Mouse (Mus musculus) limb, embryonic 15.5 days (tissue): ENCODE results near the gene Ddi1. TPM values are rescaled to one million over a fixed set of nuclear protein-coding genes. Genes with fewer than 3 reads are reported as not detected.

Experiments
- ATAC-seq: fragments of 200-750 bp; cut with Nextera tagmentation; 2 replicates; pipeline ENCODE4 v1.8.0; 2017; ENCODE audit warnings: low read depth, moderate TSS enrichment; ENCODE audit not compliant: insufficient number of reproducible peaks, low FRiP score, low TSS enrichment
- H3K27ac ChIP-seq: fragments of 300-500 bp; sonication (generic); 2 replicates; pipeline ENCODE4 v1.5.1; 2015; ENCODE audit warnings: moderate library complexity, mild to moderate bottlenecking, inconsistent platforms
- H3K27me3 ChIP-seq: fragments of 300-500 bp; sonication (generic); 2 replicates; pipeline ENCODE4 v1.6.1; 2015; ENCODE audit warnings: inconsistent platforms
- H3K36me3 ChIP-seq: fragments of 300-500 bp; sonication (generic); 2 replicates; pipeline ENCODE4 v1.6.1; 2015; ENCODE audit warnings: inconsistent platforms
- H3K4me1 ChIP-seq: fragments of 300-500 bp; sonication (generic); 2 replicates; pipeline ENCODE4 v1.6.1; 2015; ENCODE audit warnings: inconsistent platforms
- H3K4me2 ChIP-seq: fragments of 300-500 bp; sonication (generic); 2 replicates; pipeline ENCODE4 v1.6.1; 2015; ENCODE audit warnings: mild to moderate bottlenecking, inconsistent platforms
- H3K4me3 ChIP-seq: fragments of 300-500 bp; sonication (generic); 2 replicates; pipeline ENCODE4 v1.5.1; 2015; ENCODE audit warnings: mild to moderate bottlenecking, inconsistent platforms
- H3K9ac ChIP-seq: fragments of 300-500 bp; sonication (generic); 2 replicates; pipeline ENCODE4 v1.6.1; 2015; ENCODE audit warnings: inconsistent platforms
- H3K9me3 ChIP-seq: fragments of 300-500 bp; sonication (generic); 2 replicates; pipeline ENCODE4 v1.6.1; 2016; ENCODE audit warnings: inconsistent platforms
- WGBS: fragments of 180-500 bp; shearing (Covaris S2); methylation state at CpG from one replicate; pipeline ENCODE4 v1.1.7; 2015; 5-methylcytosine and 5-hydroxymethylcytosine counted together
- polyA plus RNA-seq: library from polyadenylated mRNA; unstranded; fragments of >200 nt; fragmentation: Nextera tagmentation; extraction: Ambion mirVana; gene quantifications from 2 replicates; pipeline ENCODE4 v1.2.1, GENCODE M21; 2015

The Ddi1 gene
- 0.02 and 0.04 TPM in 2 replicates for polyA plus RNA-seq

- no peaks in the 10 kb centered on the region for H3K4me1 ChIP-seq
- WGBS, result 81% methylated on average over 1 of the region's 1 CpGs
- ATAC-seq, result no peak
- H3K4me2 ChIP-seq, result no peak within 1 kb of the TSS
- H3K4me3 ChIP-seq, result no peak within 1 kb of the TSS
- no peak within 1 kb of the TSS for H3K9ac ChIP-seq
- no peak within 1 kb of the TSS for H3K27ac ChIP-seq
- no peaks in the 10 kb centered on the region for H3K9me3 ChIP-seq
- no peaks in the 10 kb centered on the region for H3K27me3 ChIP-seq
- no peaks in the 10 kb centered on the region for H3K36me3 ChIP-seq
Measured at GRCm38 (mm10) chr9:6269796-6270280, at the start of gene Ddi1. TSS of gene Ddi1 (minus strand) at chr9:6269846.

- ATAC-seq, result no peak
- Histone ChIP-seq H3K9me3 (no peaks in the 10 kb centered on the region), H3K27ac (no peak overlapping the region), H3K4me3 (no peak overlapping the region), H3K27me3 (no peaks in the 10 kb centered on the region), H3K9ac (no peak overlapping the region), H3K4me1 (no peaks in the 10 kb centered on the region), H3K36me3 (no peaks in the 10 kb centered on the region), H3K4me2 (no peak overlapping the region)
- WGBS, result 80% methylated on average over 1 of the region's 1 CpGs
Measured at GRCm38 (mm10) chr9:6317114-6317513, 47.5 kb upstream of the Ddi1 start.

- Histone ChIP-seq H3K27me3 (no peaks in the 10 kb centered on the region), H3K4me2 (no peak overlapping the region), H3K4me3 (no peak overlapping the region), H3K9me3 (no peaks in the 10 kb centered on the region), H3K9ac (no peak overlapping the region), H3K36me3 (no peaks in the 10 kb centered on the region), H3K27ac (no peak overlapping the region), H3K4me1 (no peaks in the 10 kb centered on the region)
- no peak for ATAC-seq
- WGBS, result 87% methylated on average over 3 of the region's 3 CpGs
Measured at GRCm38 (mm10) chr9:6305847-6306246, 36.2 kb upstream of the Ddi1 start.

- no peak overlapping the region for H3K4me2 ChIP-seq
- no peaks in the 10 kb centered on the region for H3K27me3 ChIP-seq
- H3K27ac ChIP-seq, result no peak overlapping the region
- ATAC-seq, result no peak
- WGBS, result 86% methylated on average over 3 of the region's 3 CpGs
- H3K4me1 ChIP-seq, result no peaks in the 10 kb centered on the region
- no peak overlapping the region for H3K4me3 ChIP-seq
- H3K9me3 ChIP-seq, result no peaks in the 10 kb centered on the region
- no peak overlapping the region for H3K9ac ChIP-seq
- H3K36me3 ChIP-seq, result no peaks in the 10 kb centered on the region
Measured at GRCm38 (mm10) chr9:6304590-6304989, 34.9 kb upstream of the Ddi1 start.

- Histone ChIP-seq H3K27me3 (no peaks in the 10 kb centered on the region), H3K27ac (no peak overlapping the region), H3K4me1 (no peaks in the 10 kb centered on the region), H3K4me2 (no peak overlapping the region), H3K36me3 (no peaks in the 10 kb centered on the region), H3K9me3 (no peaks in the 10 kb centered on the region), H3K9ac (no peak overlapping the region), H3K4me3 (no peak overlapping the region)
- 73% methylated on average over 3 of the region's 3 CpGs for WGBS
- ATAC-seq, result no peak
Measured at GRCm38 (mm10) chr9:6302050-6302449, 32.4 kb upstream of the Ddi1 start.

GRCm38 (mm10) chr9:6298547-6298946 lies 28.9 kb upstream of the Ddi1 start:
- Histone ChIP-seq H3K27ac (no peak overlapping the region), H3K9me3 (no peaks in the 10 kb centered on the region), H3K4me3 (no peak overlapping the region), H3K9ac (no peak overlapping the region), H3K36me3 (no peaks in the 10 kb centered on the region), H3K27me3 (no peaks in the 10 kb centered on the region), H3K4me2 (no peak overlapping the region), H3K4me1 (no peaks in the 10 kb centered on the region)
- ATAC-seq, result no peak
- WGBS, result 70% methylated on average over 2 of the region's 2 CpGs

GRCm38 (mm10) chr9:6289211-6289696 lies 19.6 kb upstream of the Ddi1 start:
- ATAC-seq, result no peak
- no peak overlapping the region for H3K4me3 ChIP-seq
- no peaks in the 10 kb centered on the region for H3K4me1 ChIP-seq
- WGBS, result 23% methylated on average over 2 of the region's 2 CpGs
- no peaks in the 10 kb centered on the region for H3K27me3 ChIP-seq
- H3K9me3 ChIP-seq, result no peaks in the 10 kb centered on the region
- no peak overlapping the region for H3K27ac ChIP-seq
- H3K4me2 ChIP-seq, result no peak overlapping the region
- no peak overlapping the region for H3K9ac ChIP-seq
- H3K36me3 ChIP-seq, result no peaks in the 10 kb centered on the region

GRCm38 (mm10) chr9:6286770-6287169 lies 17.1 kb upstream of the Ddi1 start:
- Histone ChIP-seq H3K27me3 (no peaks in the 10 kb centered on the region), H3K27ac (no peak overlapping the region), H3K36me3 (no peaks in the 10 kb centered on the region), H3K9me3 (no peaks in the 10 kb centered on the region), H3K4me3 (no peak overlapping the region), H3K4me2 (no peak overlapping the region), H3K9ac (no peak overlapping the region), H3K4me1 (no peaks in the 10 kb centered on the region)
- 70% methylated on average over 1 of the region's 1 CpGs for WGBS
- ATAC-seq, result no peak

GRCm38 (mm10) chr9:6277526-6277925 lies 7.9 kb upstream of the Ddi1 start:
- no peaks in the 10 kb centered on the region for H3K9me3 ChIP-seq
- no peak overlapping the region for H3K27ac ChIP-seq
- no peak for ATAC-seq
- no peaks in the 10 kb centered on the region for H3K4me1 ChIP-seq
- H3K36me3 ChIP-seq, result no peaks in the 10 kb centered on the region
- no peak overlapping the region for H3K9ac ChIP-seq
- H3K4me3 ChIP-seq, result no peak overlapping the region
- H3K4me2 ChIP-seq, result no peak overlapping the region
- no peaks in the 10 kb centered on the region for H3K27me3 ChIP-seq

GRCm38 (mm10) chr9:6276395-6276794 lies 6.7 kb upstream of the Ddi1 start:
- Histone ChIP-seq H3K4me3 (no peak overlapping the region), H3K4me1 (no peaks in the 10 kb centered on the region), H3K36me3 (no peaks in the 10 kb centered on the region), H3K9ac (no peak overlapping the region), H3K27ac (no peak overlapping the region), H3K4me2 (no peak overlapping the region), H3K27me3 (no peaks in the 10 kb centered on the region), H3K9me3 (no peaks in the 10 kb centered on the region)
- WGBS, result 40% methylated on average over 1 of the region's 1 CpGs
- ATAC-seq, result no peak

GRCm38 (mm10) chr9:6264820-6265219 lies 4.8 kb downstream of the Ddi1 start:
- no peaks in the 10 kb centered on the region for H3K27me3 ChIP-seq
- no peak overlapping the region for H3K4me2 ChIP-seq
- no peak for ATAC-seq
- no peak overlapping the region for H3K9ac ChIP-seq
- H3K4me1 ChIP-seq, result no peaks in the 10 kb centered on the region
- H3K27ac ChIP-seq, result no peak overlapping the region
- no peak overlapping the region for H3K4me3 ChIP-seq
- WGBS, result 73% methylated on average over 2 of the region's 2 CpGs
- no peaks in the 10 kb centered on the region for H3K36me3 ChIP-seq
- H3K9me3 ChIP-seq, result no peaks in the 10 kb centered on the region

- Histone ChIP-seq H3K27me3 (no peaks in the 10 kb centered on the region), H3K4me1 (no peaks in the 10 kb centered on the region), H3K4me2 (no peak overlapping the region), H3K4me3 (no peak overlapping the region), H3K9ac (no peak overlapping the region), H3K36me3 (no peaks in the 10 kb centered on the region), H3K9me3 (no peaks in the 10 kb centered on the region), H3K27ac (no peak overlapping the region)
- no peak for ATAC-seq
Measured at GRCm38 (mm10) chr9:6257072-6257471, 12.6 kb downstream of the Ddi1 start.

- no peak for ATAC-seq
- H3K4me3 ChIP-seq, result no peak overlapping the region
- 48% methylated on average over 2 of the region's 2 CpGs for WGBS
- H3K9me3 ChIP-seq, result no peaks in the 10 kb centered on the region
- H3K27me3 ChIP-seq, result no peaks in the 10 kb centered on the region
- H3K36me3 ChIP-seq, result no peaks in the 10 kb centered on the region
- no peaks in the 10 kb centered on the region for H3K4me1 ChIP-seq
- H3K4me2 ChIP-seq, result no peak overlapping the region
- no peak overlapping the region for H3K9ac ChIP-seq
- H3K27ac ChIP-seq, result no peak overlapping the region
Measured at GRCm38 (mm10) chr9:6251990-6252389, 17.7 kb downstream of the Ddi1 start.
